Mouse (Mus musculus) 3134 (cell line): ENCODE data around the gene Prim1.
"Not testable (repeated sequence)": the region's sequence is repeated elsewhere in the genome, so short reads cannot be mapped to it uniquely, and the experiment has no call there.

Experiments
- DNase-seq: peaks from one replicate; pipeline ENCODE4 v3.0.0-alpha.2; 2011; ENCODE audit warnings: low spot score; ENCODE audit not compliant: insufficient read length; ENCODE audit errors: extremely low read depth

The Prim1 gene

GRCm38 (mm10) chr10:128036746-128037425 lies 21.9 kb downstream of the Prim1 start:
- DNase-seq = peak; percentile 53

GRCm38 (mm10) chr10:128037921-128038320 lies 23.0 kb downstream of the Prim1 start:
- DNase-seq = no peak

- no peak for DNase-seq
Measured at GRCm38 (mm10) chr10:128039167-128039566, 24.2 kb downstream of the Prim1 start.

GRCm38 (mm10) chr10:128039858-128040257 lies 24.9 kb downstream of the Prim1 start:
- DNase-seq = no peak

- DNase-seq = no peak
Measured at GRCm38 (mm10) chr10:128040293-128040692, 25.3 kb downstream of the Prim1 start.

GRCm38 (mm10) chr10:128041636-128042035 lies 26.7 kb downstream of the Prim1 start:
- no peak for DNase-seq

- DNase-seq = no peak
Measured at GRCm38 (mm10) chr10:128042466-128042865, 27.5 kb downstream of the Prim1 start.

GRCm38 (mm10) chr10:128043041-128043835 lies 28.3 kb downstream of the Prim1 start:
- no peak for DNase-seq

GRCm38 (mm10) chr10:128048157-128048556 lies 33.2 kb downstream of the Prim1 start:
- no peak for DNase-seq

GRCm38 (mm10) chr10:128049741-128050140 lies 34.8 kb downstream of the Prim1 start:
- DNase-seq = no peak

- no peak for DNase-seq
Measured at GRCm38 (mm10) chr10:128050355-128050754, 35.4 kb downstream of the Prim1 start.

- no peak for DNase-seq
Measured at GRCm38 (mm10) chr10:128051589-128051988, 36.6 kb downstream of the Prim1 start.

GRCm38 (mm10) chr10:128052136-128052535 lies 37.2 kb downstream of the Prim1 start:
- DNase-seq = not testable (repeated sequence)

GRCm38 (mm10) chr10:128053001-128053400 lies 38.0 kb downstream of the Prim1 start:
- DNase-seq = no peak

GRCm38 (mm10) chr10:128058184-128058583 lies 43.2 kb downstream of the Prim1 start:
- no peak for DNase-seq

GRCm38 (mm10) chr10:128058601-128059151 lies 43.7 kb downstream of the Prim1 start, which contains the start of gene Ptges3:
TSS of gene Ptges3 (plus strand) at chr10:128058954.
- DNase-seq = peak; percentile 97

GRCm38 (mm10) chr10:128059207-128059981 lies 44.4 kb downstream of the Prim1 start:
- DNase-seq = peak; percentile 73

- DNase-seq = no peak
Measured at GRCm38 (mm10) chr10:128061109-128061508, 46.1 kb downstream of the Prim1 start.

- no peak for DNase-seq
Measured at GRCm38 (mm10) chr10:128062221-128062989, 47.4 kb downstream of the Prim1 start.

- DNase-seq = no peak
Measured at GRCm38 (mm10) chr10:128066072-128066471, 51.1 kb downstream of the Prim1 start.
